Mouse (Mus musculus): ENCODE results near the gene Rtn1. TPM values are rescaled to one million over a fixed set of nuclear protein-coding genes. Genes with fewer than 3 reads are reported as not detected.

The Rtn1 gene
- polyA plus RNA-seq, 1 experiment from 2014 or later: 29.7 TPM

Other genes with a start within 250 kb of the Rtn1 start
- not detected in 2 replicates for gene Ccdc175, start 224.0 kb downstream of the Rtn1 start, polyA plus RNA-seq (2015; fragmentation: Nextera tagmentation; extraction: Ambion mirVana)
- gene Lrrc9, start 32.8 kb upstream of the Rtn1 start, polyA plus RNA-seq (2015; fragmentation: Nextera tagmentation; extraction: Ambion mirVana): 0.28 and 0.32 TPM in 2 replicates
- 9.0 and 9.4 TPM in 2 replicates for gene Pcnx4, start 127.3 kb upstream of the Rtn1 start, polyA plus RNA-seq (2015; fragmentation: Nextera tagmentation; extraction: Ambion mirVana)
- not detected in 2 replicates for gene Gm4756, start 240.6 kb upstream of the Rtn1 start, polyA plus RNA-seq (2015; fragmentation: Nextera tagmentation; extraction: Ambion mirVana)

All from kidney, embryonic 15.5 days (tissue).